8 mouse cellular contexts compared by ENCODE assay signal in genomic region chr11:84918425-84918824, GRCm38 (mm10). TPM values are rescaled to one million over a fixed set of nuclear protein-coding genes. Genes with fewer than 3 reads are reported as not detected.
DNase-seq lines count a peak whose midpoint lies in the region; ATAC-seq and TF ChIP-seq lines count a peak whose summit lies in the region.

No protein-coding gene starts in this region.

- no peak overlapping the region for H3ac ChIP-seq in myocyte (ENCODE audit: control insufficient read depth, insufficient read length)

- peak; percentile 91 for TF ChIP-seq CTCF in bone marrow, adult 2 months (IDR thresholded peaks at IDR 0.05; ENCODE audit: control insufficient read depth, insufficient read depth, low read length)
- peak; percentile 95 for TF ChIP-seq CTCF in liver, adult 2 months (IDR thresholded peaks at IDR 0.05; ENCODE audit: low read depth, low read length)

- 8% methylated on average over 16 of the region's 16 CpGs for WGBS in bone marrow, adult 2 months
- 4% methylated on average over 16 of the region's 16 CpGs for WGBS in heart, embryonic 11.5 days (ENCODE audit: insufficient replicate concordance)
- 6% methylated on average over 16 of the region's 16 CpGs for WGBS in kidney, embryonic 16.5 days
- 5% methylated on average over 16 of the region's 16 CpGs for WGBS in liver, adult 2 months

- no peak overlapping the region for H3K4me3 ChIP-seq in bone marrow, adult 2 months (replicated peaks; ENCODE audit: control insufficient read depth, low read depth, low read length)
- H3K4me3 ChIP-seq in heart, embryonic 11.5 days (ENCODE audit: low read depth, low read length) = no peak overlapping the region
- H3K4me3 ChIP-seq in kidney, embryonic 16.5 days (ENCODE audit: low read length) = peak overlapping the region; percentile 14
- no peak overlapping the region for H3K4me3 ChIP-seq in liver, adult 2 months (ENCODE audit: insufficient read depth, low read depth, low read length)
- H3K4me3 ChIP-seq in myocyte = no peak overlapping the region

- no peaks in the 10 kb centered on the region for H3K27me3 ChIP-seq in heart, embryonic 11.5 days (ENCODE audit: control insufficient read depth, insufficient read depth, low read length)
- H3K27me3 ChIP-seq in kidney, embryonic 16.5 days (ENCODE audit: insufficient read depth, low read length) = no peaks in the 10 kb centered on the region
- H3K27me3 ChIP-seq in liver, adult 2 months (ENCODE audit: control insufficient read depth, insufficient read depth, low read length) = no peaks in the 10 kb centered on the region
- peaks cover 10% of the 10 kb centered on the region for H3K27me3 ChIP-seq in myocyte (ENCODE audit: control insufficient read depth, insufficient read depth, insufficient read length)

- H3K9me3 ChIP-seq in heart, embryonic 11.5 days (replicated peaks; ENCODE audit: control insufficient read depth, low read length) = no peaks in the 10 kb centered on the region
- H3K9me3 ChIP-seq in kidney, embryonic 16.5 days (ENCODE audit: low read length) = no peaks in the 10 kb centered on the region

- ATAC-seq in erythroblast, adult 5-6 weeks (replicated peaks; ENCODE audit: low FRiP score, poor library complexity, severe bottlenecking) = peak; percentile 78
- ATAC-seq in heart, embryonic 11.5 days (replicated peaks; ENCODE audit: insufficient number of reproducible peaks, low FRiP score, low TSS enrichment) = no peak
- ATAC-seq in kidney, embryonic 16.5 days (ENCODE audit: low FRiP score, low TSS enrichment) = peak; percentile 75

- H3K27ac ChIP-seq in bone marrow, adult 2 months (ENCODE audit: control insufficient read depth, insufficient read depth, low read depth, low read length, poor library complexity) = no peak overlapping the region
- H3K27ac ChIP-seq in heart, embryonic 11.5 days (ENCODE audit: low read depth, low read length) = no peak overlapping the region
- H3K27ac ChIP-seq in kidney, embryonic 16.5 days (ENCODE audit: low read length) = no peak overlapping the region
- peak overlapping the region; percentile 6; the same call in 1 of the 2 replicates for H3K27ac ChIP-seq in liver, adult 2 months (replicated peaks; ENCODE audit: insufficient read depth, low read depth, low read length)

- no peak overlapping the region for H3K9ac ChIP-seq in heart, embryonic 11.5 days (ENCODE audit: low read depth, low read length)
- 0 out of 2 replicates have a peak overlapping the region, but pooled peaks have one; percentile 2 for H3K9ac ChIP-seq in kidney, embryonic 16.5 days (replicated peaks; ENCODE audit: low read length)
- 0 out of 2 replicates have a peak overlapping the region, but pooled peaks have one; percentile 4 for H3K9ac ChIP-seq in liver, adult 2 months (ENCODE audit: low read depth, low read length)

- H3K36me3 ChIP-seq in heart, embryonic 11.5 days (ENCODE audit: control insufficient read depth, insufficient read depth, low read length) = peaks cover 3% of the 10 kb centered on the region; the same call in 1 of the 2 replicates
- 0 out of 2 replicates have a peak, but pooled peaks cover 2% of the 10 kb centered on the region for H3K36me3 ChIP-seq in kidney, embryonic 16.5 days (ENCODE audit: insufficient read depth, low read length)
- H3K36me3 ChIP-seq in liver, adult 2 months (ENCODE audit: control insufficient read depth, insufficient read depth, low read length) = no peaks in the 10 kb centered on the region
- no peaks in the 10 kb centered on the region for H3K36me3 ChIP-seq in myocyte (ENCODE audit: control insufficient read depth, insufficient read depth)

- peak overlapping the region; percentile 21 for H3K4me2 ChIP-seq in heart, embryonic 11.5 days
- H3K4me2 ChIP-seq in kidney, embryonic 16.5 days (replicated peaks; ENCODE audit: low read depth, low read length) = peak overlapping the region; percentile 38
- H3K4me2 ChIP-seq in myocyte (ENCODE audit: low read depth) = peak overlapping the region; percentile 36

- DNase-seq in A20 (ENCODE audit: low read depth, low spot score) = peak; percentile 90
- peak; percentile 65 for DNase-seq in liver, adult 2 months (ENCODE audit: extremely low read depth, low read depth, low spot score)
- peak; percentile 90 to 98 for DNase-seq in spleen, postnatal 4 days (ENCODE audit: low spot score in 2 of 2)

- TF ChIP-seq POLR2A in bone marrow, adult 2 months (IDR thresholded peaks at IDR 0.05; ENCODE audit: borderline replicate concordance, control insufficient read depth, low read depth, low read length) = no peak
- TF ChIP-seq POLR2A in liver, adult 2 months (IDR thresholded peaks at IDR 0.05; ENCODE audit: extremely low read depth, insufficient read depth, low read length) = no peak
- TF ChIP-seq POLR2A in myocyte (IDR thresholded peaks at IDR 0.05; ENCODE audit: insufficient read length, low read depth) = no peak

- H3K79me2 ChIP-seq in liver, adult 2 months (ENCODE audit: control insufficient read depth, insufficient read depth, low read length) = peaks cover 4% of the 10 kb centered on the region
- H3K79me2 ChIP-seq in myocyte (ENCODE audit: control insufficient read depth, insufficient read depth) = peaks cover 8% of the 10 kb centered on the region

- no peaks in the 10 kb centered on the region; the same call in 1 of the 2 replicates for H3K4me1 ChIP-seq in bone marrow, adult 2 months (ENCODE audit: control insufficient read depth, insufficient read depth, low read length)
- H3K4me1 ChIP-seq in heart, embryonic 11.5 days (ENCODE audit: control insufficient read depth, insufficient read depth, low read length) = no peaks in the 10 kb centered on the region
- peaks cover 19% of the 10 kb centered on the region for H3K4me1 ChIP-seq in kidney, embryonic 16.5 days (ENCODE audit: insufficient read depth, low read length)
- no peaks in the 10 kb centered on the region; the same call in 1 of the 2 replicates for H3K4me1 ChIP-seq in liver, adult 2 months (ENCODE audit: control insufficient read depth, insufficient read depth, low read length)

TF ChIP-seq in myocyte, 11 proteins besides CTCF, POLR2A, EP300 and RAD21 (continues in another document):
- TF ChIP-seq MAX (IDR thresholded peaks at IDR 0.05; ENCODE audit: low read depth) = no peak
- TF ChIP-seq CEBPB (IDR thresholded peaks at IDR 0.05; ENCODE audit: insufficient read depth, poor library complexity, severe bottlenecking) = no peak

RNA-seq across cellular contexts. Expression of gene Znhit3, which starts 2.3 kb away (rescaled TPM):
- polyA plus RNA-seq in bone marrow, adult 2 months (2011; ENCODE audit: insufficient read depth, insufficient read length, low replicate concordance, missing spikeins) = 11.3 and 24.5 TPM in 2 replicates
- total RNA-seq in erythroblast, adult 5-6 weeks (2015; ENCODE audit: low replicate concordance) = 1.5 and 6.5 TPM in 2 replicates
- total RNA-seq in erythroblast, adult 5-6 weeks (2017; ENCODE audit: low replicate concordance) = 3.7 and 9.1 TPM in 2 replicates
- 44.7 and 46.2 TPM in 2 replicates for polyA plus RNA-seq in heart, embryonic 11.5 days (2014; fragmentation: Nextera tagmentation; extraction: Ambion mirVana)
- 57.6 and 61.6 TPM in 2 replicates for polyA plus RNA-seq in kidney, embryonic 16.5 days (2015; fragmentation: Nextera tagmentation; extraction: Ambion mirVana)
- 10.0 and 10.3 TPM in 2 replicates for total RNA-seq in liver, adult 2 months (2014; rRNA removed)
- polyA plus RNA-seq in liver, adult 2 months (2012; rRNA removed) = 4.3 and 5.4 TPM in 2 replicates
- polyA plus RNA-seq in myocyte (2012; fragmentation: generic; extraction: Trizol) = 18.5 TPM

RNA-seq across cellular contexts. Expression of gene Pigw, which starts 38.3 kb away (rescaled TPM):
- 2.7 and 2.9 TPM in 2 replicates for polyA plus RNA-seq in bone marrow, adult 2 months (2011; ENCODE audit: insufficient read depth, insufficient read length, low replicate concordance, missing spikeins)
- total RNA-seq in erythroblast, adult 5-6 weeks (2015; ENCODE audit: low replicate concordance) = 0.63 and 0.96 TPM in 2 replicates
- total RNA-seq in erythroblast, adult 5-6 weeks (2017; ENCODE audit: low replicate concordance) = 1.2 and 2.6 TPM in 2 replicates
- 2.0 and 4.0 TPM in 2 replicates for polyA plus RNA-seq in heart, embryonic 11.5 days (2014; fragmentation: Nextera tagmentation; extraction: Ambion mirVana)
- 3.8 and 4.3 TPM in 2 replicates for polyA plus RNA-seq in kidney, embryonic 16.5 days (2015; fragmentation: Nextera tagmentation; extraction: Ambion mirVana)
- 4.2 and 4.8 TPM in 2 replicates for total RNA-seq in liver, adult 2 months (2014; rRNA removed)
- polyA plus RNA-seq in liver, adult 2 months (2012; rRNA removed) = 1.2 and 1.5 TPM in 2 replicates
- 4.5 TPM for polyA plus RNA-seq in myocyte (2012; fragmentation: generic; extraction: Trizol)

RNA-seq across cellular contexts. Expression of gene Myo19, which starts 38.5 kb away (rescaled TPM):
- 4.3 and 8.1 TPM in 2 replicates for polyA plus RNA-seq in bone marrow, adult 2 months (2011; ENCODE audit: insufficient read depth, insufficient read length, low replicate concordance, missing spikeins)
- 2.3 and 4.8 TPM in 2 replicates for total RNA-seq in erythroblast, adult 5-6 weeks (2015; ENCODE audit: low replicate concordance)
- total RNA-seq in erythroblast, adult 5-6 weeks (2017; ENCODE audit: low replicate concordance) = 0.94 and 3.6 TPM in 2 replicates
- polyA plus RNA-seq in heart, embryonic 11.5 days (2014; fragmentation: Nextera tagmentation; extraction: Ambion mirVana) = 7.2 and 7.7 TPM in 2 replicates
- polyA plus RNA-seq in kidney, embryonic 16.5 days (2015; fragmentation: Nextera tagmentation; extraction: Ambion mirVana) = 11.8 and 13.9 TPM in 2 replicates
- total RNA-seq in liver, adult 2 months (2014; rRNA removed) = 2.3 and 3.7 TPM in 2 replicates
- 5.3 and 7.7 TPM in 2 replicates for polyA plus RNA-seq in liver, adult 2 months (2012; rRNA removed)
- 4.8 TPM for polyA plus RNA-seq in myocyte (2012; fragmentation: generic; extraction: Trizol)

RNA-seq across cellular contexts. Expression of gene Car4, which starts 39.2 kb away (rescaled TPM):
- not detected in 2 replicates for polyA plus RNA-seq in bone marrow, adult 2 months (2011; ENCODE audit: insufficient read depth, insufficient read length, low replicate concordance, missing spikeins)
- total RNA-seq in erythroblast, adult 5-6 weeks (2015; ENCODE audit: low replicate concordance) = not detected in 2 replicates
- total RNA-seq in erythroblast, adult 5-6 weeks (2017; ENCODE audit: low replicate concordance) = not detected in 2 replicates
- 11.4 TPM in 2 replicates for polyA plus RNA-seq in heart, embryonic 11.5 days (2014; fragmentation: Nextera tagmentation; extraction: Ambion mirVana)
- polyA plus RNA-seq in kidney, embryonic 16.5 days (2015; fragmentation: Nextera tagmentation; extraction: Ambion mirVana) = 86.5 and 95.7 TPM in 2 replicates
- total RNA-seq in liver, adult 2 months (2014; rRNA removed) = not detected in 2 replicates
- 0.09 and 0.13 TPM in 2 replicates for polyA plus RNA-seq in liver, adult 2 months (2012; rRNA removed)
- polyA plus RNA-seq in myocyte (2012; fragmentation: generic; extraction: Trizol) = not detected

RNA-seq across cellular contexts. Expression of gene Ggnbp2, which starts 47.8 kb away (rescaled TPM):
- polyA plus RNA-seq in bone marrow, adult 2 months (2011; ENCODE audit: insufficient read depth, insufficient read length, low replicate concordance, missing spikeins) = 67.9 and 113 TPM in 2 replicates
- 150 and 159 TPM in 2 replicates for total RNA-seq in erythroblast, adult 5-6 weeks (2015; ENCODE audit: low replicate concordance)
- total RNA-seq in erythroblast, adult 5-6 weeks (2017; ENCODE audit: low replicate concordance) = 179 and 325 TPM in 2 replicates
- polyA plus RNA-seq in heart, embryonic 11.5 days (2014; fragmentation: Nextera tagmentation; extraction: Ambion mirVana) = 52.4 and 54.8 TPM in 2 replicates
- 62.6 and 63.3 TPM in 2 replicates for polyA plus RNA-seq in kidney, embryonic 16.5 days (2015; fragmentation: Nextera tagmentation; extraction: Ambion mirVana)
- 84.9 and 96.4 TPM in 2 replicates for total RNA-seq in liver, adult 2 months (2014; rRNA removed)
- polyA plus RNA-seq in liver, adult 2 months (2012; rRNA removed) = 22.5 and 34.0 TPM in 2 replicates
- polyA plus RNA-seq in myocyte (2012; fragmentation: generic; extraction: Trizol) = 24.8 TPM
